Mouse (Mus musculus) C2C12 (cell line): Measurements from ENCODE around the gene Prpf31.

ENCODE experiments used
- CTCF ChIP-seq: IDR thresholded peaks from one replicate; pipeline ENCODE4 v1.5.1; 2011; ENCODE audit not compliant: control insufficient read depth, insufficient read depth, insufficient read length
- FOSL1 ChIP-seq: IDR thresholded peaks from one replicate; pipeline ENCODE4 v1.8.0; 2011; ENCODE audit warnings: mild to moderate bottlenecking, low read length; ENCODE audit not compliant: poor library complexity, insufficient read depth, severe bottlenecking
- USF1 ChIP-seq: IDR thresholded peaks from one replicate; pipeline ENCODE4 v1.6.1; 2011; ENCODE audit warnings: low read depth, mild to moderate bottlenecking, control low read depth, moderate library complexity

DNA sequence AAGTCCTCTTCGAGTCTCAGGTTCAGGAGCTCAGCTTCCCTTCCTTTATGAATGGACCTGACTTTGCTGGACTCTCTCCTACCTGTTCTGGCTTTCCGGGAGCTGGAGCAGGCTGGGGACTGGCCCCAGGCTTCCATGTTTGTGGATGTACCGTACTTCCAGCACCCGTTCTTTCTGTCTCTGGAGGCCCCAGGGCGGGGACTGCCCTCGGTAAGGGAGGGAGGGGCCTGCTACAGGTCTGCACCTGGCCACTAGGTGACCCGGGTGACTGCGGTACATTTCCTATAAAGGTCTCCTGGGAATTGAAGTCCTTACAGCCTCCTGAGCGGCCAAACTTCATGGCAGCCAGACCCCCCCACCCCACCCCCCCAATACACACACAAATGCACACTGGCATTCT is 47.6 kb downstream of the Prpf31 start, which contains the start of gene Tmc4:
- TF ChIP-seq FOSL1 (no peak), CTCF (no peak), USF1 (no peak)
